Mouse (Mus musculus): ENCODE results near the gene Dnaaf5. TPM values are rescaled to one million over a fixed set of nuclear protein-coding genes. Genes with fewer than 3 reads are reported as not detected.

Gene Dnaaf5
- polyA plus RNA-seq (2015; fragmentation: Nextera tagmentation; extraction: Ambion mirVana), result 3.4 and 4.1 TPM in 2 replicates

DNA sequence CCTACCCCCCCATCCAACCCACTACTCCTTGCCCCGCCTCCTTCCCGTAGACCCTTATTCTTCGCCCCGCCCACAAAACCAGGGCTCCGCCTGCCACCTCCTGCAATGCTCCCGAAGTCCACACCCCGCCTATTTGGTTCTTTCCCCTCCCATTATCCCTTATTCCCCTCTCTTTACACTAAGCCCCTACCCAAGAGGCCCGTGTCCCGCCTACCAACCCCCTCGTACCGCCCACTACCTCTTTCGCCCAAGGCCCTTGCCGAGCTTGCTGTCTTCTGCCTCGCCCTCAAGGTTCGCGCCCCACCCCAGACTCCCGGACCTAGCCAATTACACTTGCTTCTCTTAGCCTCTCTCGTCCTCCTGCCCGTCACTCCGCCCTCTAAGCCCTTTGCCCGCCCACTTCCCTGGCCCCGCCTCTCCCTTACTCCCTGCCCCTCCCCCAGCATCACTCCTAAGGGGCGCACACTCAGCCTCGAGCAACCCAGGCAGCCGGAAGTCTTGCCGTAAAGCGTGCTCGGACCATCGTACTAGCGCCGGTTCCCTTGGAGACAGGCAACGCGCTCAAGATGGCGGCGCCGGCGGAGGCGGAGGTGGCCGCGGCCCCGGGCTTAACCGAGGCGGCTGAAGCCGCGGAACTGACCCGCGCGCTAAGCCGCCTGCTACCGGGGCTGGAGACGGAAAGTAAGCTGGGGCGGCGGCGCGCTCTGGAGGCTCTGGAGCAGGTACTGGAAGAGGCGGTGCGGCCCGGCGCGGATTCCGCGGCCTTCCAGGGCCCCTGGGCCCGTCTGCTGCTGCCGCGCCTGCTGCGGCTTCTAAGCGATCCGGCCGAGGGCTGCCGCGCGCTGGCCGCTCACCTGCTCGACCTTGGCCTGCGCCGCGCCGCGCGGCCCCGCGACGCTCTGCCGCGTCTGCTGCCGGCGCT is at the start of gene Dnaaf5, which contains the start of gene Prkar1b:
Gene Dnaaf5 (plus strand): TSS at position 543 of the 922 bp plus-strand sequence.
Gene Prkar1b (minus strand): TSS at position 321 of the 922 bp plus-strand sequence.
- peak; percentile 99 for DNase-seq (ENCODE audit: low spot score)

DNA sequence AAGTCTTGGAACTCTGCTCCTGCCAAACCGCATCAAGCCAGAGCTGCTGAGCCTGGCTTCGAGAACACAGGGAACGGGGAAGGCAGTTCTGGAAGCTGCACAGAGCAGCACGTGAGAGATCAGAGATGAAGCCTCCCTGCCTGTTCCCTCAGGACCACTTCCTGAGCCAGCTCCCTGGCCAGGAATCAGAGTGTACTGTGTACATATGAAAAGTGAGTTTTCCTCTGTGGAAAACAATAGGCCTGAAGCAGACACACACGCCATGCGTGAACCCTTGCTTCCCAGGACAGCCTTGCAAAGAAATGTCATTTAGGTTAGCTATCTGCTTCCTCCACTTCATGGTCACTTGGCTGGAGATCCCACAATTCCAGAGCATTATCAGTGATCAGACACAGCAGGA is 48.2 kb upstream of the Dnaaf5 start:
- no peak for DNase-seq (ENCODE audit: low spot score)

DNA sequence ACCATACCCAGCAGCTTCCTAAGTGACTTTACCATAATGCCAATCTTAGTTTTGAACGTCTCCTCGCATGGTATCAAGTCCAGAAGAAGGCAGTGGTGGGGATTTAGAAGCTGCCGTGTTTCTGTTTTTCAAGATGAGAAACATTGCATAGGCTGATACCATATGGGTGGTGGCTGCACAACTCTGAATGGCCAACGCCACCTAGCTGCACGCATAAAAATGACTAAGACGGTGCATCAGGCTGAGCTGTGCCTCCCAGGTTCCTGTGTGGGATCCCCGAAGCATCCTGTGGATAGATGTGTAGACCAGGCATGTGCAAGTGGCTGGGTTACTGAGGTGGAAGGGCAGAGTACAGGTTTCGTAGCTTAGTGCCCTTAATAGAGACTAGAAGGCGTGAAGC is 42.2 kb upstream of the Dnaaf5 start:
- peak; percentile 28 for DNase-seq (ENCODE audit: low spot score)

GRCm38 (mm10) chr5:139110140-139110855 is 39.7 kb upstream of the Dnaaf5 start:
- DNase-seq (ENCODE audit: low spot score), result no peak

DNA sequence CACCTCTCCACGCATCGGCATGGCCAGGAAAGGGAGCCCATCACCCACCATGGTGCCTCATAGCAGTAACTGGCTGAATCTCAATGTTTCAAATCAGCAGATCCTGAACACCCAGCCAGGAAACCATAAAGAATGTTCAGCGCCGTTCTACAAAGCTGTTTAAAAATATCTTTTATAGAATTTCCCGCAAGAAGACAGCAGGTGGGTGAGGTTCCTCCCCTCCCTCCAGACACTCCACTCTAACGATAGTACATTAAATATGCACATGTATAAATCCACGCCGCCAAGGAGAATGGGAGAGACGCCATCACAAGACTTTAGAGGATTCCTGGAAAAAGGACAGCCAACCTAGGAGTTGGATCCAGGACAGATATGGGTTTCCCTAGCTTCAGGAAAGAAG is 38.0 kb upstream of the Dnaaf5 start:
- no peak for DNase-seq (ENCODE audit: low spot score)

DNA sequence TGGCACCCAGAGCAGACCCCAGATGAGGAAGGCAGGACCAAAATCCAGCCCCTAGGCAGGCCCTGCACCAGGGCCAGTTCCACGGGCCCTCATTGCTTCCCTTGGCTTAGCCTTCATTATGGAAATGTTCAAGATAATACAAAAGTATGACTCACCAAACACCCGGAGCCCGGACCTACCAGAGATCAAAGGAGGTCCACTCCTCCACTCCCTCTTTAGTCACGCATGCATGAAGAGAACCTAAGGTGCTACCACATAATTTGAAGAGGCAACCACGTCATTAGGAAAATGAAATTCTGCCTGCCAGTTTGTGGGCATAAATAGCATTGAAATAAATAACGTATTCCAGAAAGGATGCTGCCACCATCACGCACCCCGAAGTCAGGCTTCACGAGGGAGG is 37.6 kb upstream of the Dnaaf5 start:
- no peak for DNase-seq (ENCODE audit: low spot score)

GRCm38 (mm10) chr5:139114876-139115275 is 35.1 kb upstream of the Dnaaf5 start:
- no peak for DNase-seq (ENCODE audit: low spot score)

- no peak for DNase-seq (ENCODE audit: low spot score)
These were observed 34.5 kb upstream of the Dnaaf5 start for GRCm38 (mm10) chr5:139115507-139115906.

DNA sequence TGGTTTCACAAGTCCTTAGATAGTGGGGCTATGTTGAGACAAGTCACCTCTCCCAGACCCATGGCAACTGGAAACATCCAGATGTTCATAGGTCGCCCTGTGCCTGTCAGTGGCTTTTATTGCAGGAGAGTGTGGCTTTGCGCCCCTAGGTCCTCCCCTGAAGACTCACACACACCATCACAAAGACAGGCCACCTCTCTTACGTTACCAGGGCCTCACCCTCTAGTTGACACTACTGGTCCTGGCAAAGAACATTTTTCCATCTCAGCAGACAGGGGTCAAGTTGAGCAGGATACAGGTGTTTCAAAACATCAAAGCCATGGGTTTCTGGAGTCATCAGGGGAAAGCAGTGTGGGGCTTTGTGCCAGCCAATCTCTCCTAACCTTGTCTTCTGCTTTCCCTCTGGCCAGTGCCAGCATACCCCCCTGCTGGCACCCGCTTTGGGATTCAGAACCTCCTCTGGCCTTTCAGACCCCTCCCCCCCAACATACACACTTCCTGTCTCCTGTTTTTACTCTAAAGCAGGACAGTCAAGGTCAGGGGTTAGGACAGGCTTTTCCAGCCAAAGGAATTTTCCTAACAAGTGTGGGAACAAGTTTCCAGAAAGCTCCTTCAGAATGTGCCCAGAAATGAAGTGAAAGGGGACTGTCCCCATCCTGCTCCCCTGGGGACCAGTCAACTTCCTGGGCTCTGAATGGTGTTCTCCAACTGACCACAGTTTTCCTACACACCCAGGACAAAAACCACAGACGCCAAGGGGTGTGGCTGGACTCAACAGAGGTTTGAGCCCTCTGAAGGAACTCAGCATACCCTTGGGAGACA is 31.7 kb upstream of the Dnaaf5 start:
- DNase-seq (ENCODE audit: low spot score), result no peak

GRCm38 (mm10) chr5:139118961-139119276 is 31.1 kb upstream of the Dnaaf5 start:
- no peak for DNase-seq (ENCODE audit: low spot score)

DNA sequence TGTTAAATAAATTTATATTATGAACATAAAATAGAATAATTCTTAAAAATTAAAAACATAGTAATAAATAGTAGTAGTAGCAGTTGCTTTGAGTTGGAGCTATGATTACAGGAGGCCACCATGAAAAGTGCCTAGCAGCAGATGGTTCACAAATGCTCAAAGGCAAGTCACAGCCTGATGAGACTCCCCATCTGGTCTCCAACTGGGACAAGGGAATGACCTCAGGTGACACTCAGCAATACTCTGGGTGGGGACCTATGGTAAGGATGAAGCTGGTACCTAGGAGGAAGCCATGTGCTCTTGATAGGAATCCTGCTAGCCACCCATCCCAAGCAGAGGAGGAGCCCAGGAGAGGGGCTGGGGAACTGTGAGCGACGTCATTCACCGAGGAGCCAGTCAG is 24.3 kb upstream of the Dnaaf5 start:
- no peak for DNase-seq (ENCODE audit: low spot score)

GRCm38 (mm10) chr5:139128476-139129065 is 21.5 kb upstream of the Dnaaf5 start:
- no peak for DNase-seq (ENCODE audit: low spot score)

DNA sequence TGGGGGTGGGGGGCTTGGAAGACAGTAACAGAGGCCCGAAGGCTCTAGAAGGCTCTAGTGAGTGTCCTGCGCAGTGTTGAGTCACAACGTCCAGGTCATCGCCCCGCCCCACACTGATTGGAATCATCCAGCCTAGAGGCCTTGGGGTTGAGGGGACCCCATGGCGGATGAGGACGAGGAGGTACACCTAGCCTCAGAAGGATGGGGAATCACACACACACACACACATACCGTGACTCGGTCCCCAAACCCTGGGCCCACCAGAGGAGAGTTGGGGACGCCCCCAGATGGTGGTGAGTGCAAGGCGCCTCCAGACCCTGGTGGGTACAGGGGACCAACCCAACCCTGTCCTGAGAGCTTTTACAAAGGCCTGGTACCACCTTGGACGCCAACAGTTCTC is 20.9 kb upstream of the Dnaaf5 start:
- DNase-seq (ENCODE audit: low spot score), result no peak

DNA sequence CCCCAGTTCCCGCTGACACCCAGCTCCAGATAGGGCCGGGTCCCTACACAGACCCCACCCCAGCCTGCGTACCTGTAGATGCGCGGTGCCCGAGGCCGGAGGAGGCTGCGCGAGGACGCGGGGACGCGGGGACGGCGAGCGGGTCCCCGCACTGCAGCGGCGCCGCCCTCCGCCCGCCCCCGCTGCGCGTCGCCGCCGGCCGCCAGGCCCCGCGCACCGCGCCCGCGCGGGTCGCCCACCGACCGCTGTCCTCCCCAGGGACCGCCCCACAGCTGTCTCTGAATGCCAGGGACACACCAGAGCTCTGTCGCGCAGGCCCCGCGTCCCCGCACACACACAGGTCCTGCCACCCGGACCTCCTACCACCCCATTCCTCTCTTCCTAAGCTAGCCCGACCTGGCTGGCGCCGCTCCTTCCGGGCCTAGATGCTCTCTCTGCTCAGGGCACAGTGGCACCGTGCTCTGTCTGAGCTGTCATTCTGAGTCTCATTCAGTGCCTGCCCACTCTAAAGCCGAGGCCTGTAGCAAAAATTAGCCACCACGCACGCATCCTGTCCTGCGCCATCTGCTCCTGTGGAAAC is 20.4 kb upstream of the Dnaaf5 start:
- DNase-seq (ENCODE audit: low spot score), result no peak

DNA sequence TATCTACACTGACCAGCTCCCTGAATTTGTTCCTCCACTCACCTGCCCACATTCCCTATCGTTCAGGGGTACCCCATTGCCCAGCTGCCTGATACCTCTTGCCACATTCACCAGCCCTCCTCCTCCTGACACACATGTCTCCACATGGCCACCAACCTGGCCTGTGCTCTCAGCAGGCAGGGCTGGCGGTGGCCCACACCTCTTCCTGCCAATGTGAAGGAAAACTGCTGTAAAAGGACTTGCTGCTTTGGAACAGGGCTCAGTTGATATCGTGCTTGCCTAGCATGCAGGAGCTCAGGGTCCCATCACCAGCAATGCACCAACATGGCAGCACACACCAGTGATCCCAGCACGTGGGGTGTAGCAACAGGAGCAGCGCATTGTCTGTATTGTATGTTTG is 19.7 kb upstream of the Dnaaf5 start:
- DNase-seq (ENCODE audit: low spot score), result no peak

- no peak for DNase-seq (ENCODE audit: low spot score)
These were observed 15.5 kb upstream of the Dnaaf5 start for GRCm38 (mm10) chr5:139134501-139134900.

GRCm38 (mm10) chr5:139136341-139136740 is 13.7 kb upstream of the Dnaaf5 start:
- no peak for DNase-seq (ENCODE audit: low spot score)

GRCm38 (mm10) chr5:139137176-139137575 is 12.8 kb upstream of the Dnaaf5 start:
- DNase-seq (ENCODE audit: low spot score), result no peak

- DNase-seq (ENCODE audit: low spot score), result no peak
These were observed 11.6 kb upstream of the Dnaaf5 start for GRCm38 (mm10) chr5:139138261-139138925.

DNA sequence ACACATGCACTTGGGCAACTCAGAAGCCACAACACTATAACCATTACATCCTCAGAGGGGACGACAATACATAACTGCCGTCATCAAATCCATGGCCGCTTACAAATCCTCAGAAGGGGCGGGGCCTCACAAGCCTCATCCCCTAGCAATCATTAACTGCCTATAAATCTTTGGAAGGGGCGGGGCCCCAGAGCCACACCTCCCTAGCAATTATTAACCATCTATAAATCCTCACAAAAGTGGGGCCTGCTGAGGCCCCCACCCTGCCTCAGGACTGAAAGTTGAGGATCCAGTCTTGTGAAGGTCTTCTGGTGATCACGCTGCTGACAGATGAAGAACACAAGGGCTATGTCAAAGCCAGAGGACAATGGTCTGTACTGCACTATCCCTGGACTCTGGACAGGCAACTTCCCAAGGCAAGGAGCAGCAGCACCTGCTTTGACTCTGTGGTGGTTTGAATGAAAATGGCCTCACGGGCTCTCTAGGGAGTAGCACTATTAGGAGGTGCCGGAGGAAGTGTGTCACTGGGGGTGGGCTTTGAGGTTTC is 11.0 kb upstream of the Dnaaf5 start:
- DNase-seq (ENCODE audit: low spot score), result no peak
